Mouse (Mus musculus) megakaryocyte, embryonic 14.5 days (primary cell): ENCODE results near the gene Pdhb.

ENCODE experiments used
- FLI1 ChIP-seq: IDR thresholded peaks from 2 replicates; pipeline ENCODE4 v1.6.1; 2012; ENCODE audit warnings: low read length, inconsistent platforms, mixed read lengths
- GATA1 ChIP-seq: IDR thresholded peaks from 3 replicates; pipeline ENCODE4 v1.6.1; 2012; ENCODE audit warnings: mixed read lengths, low read length, inconsistent platforms, borderline replicate concordance

GRCm38 (mm10) chr14:8213803-8214224 lies 41.0 kb upstream of the Pdhb start, which contains the start of gene Kctd6:
- TF ChIP-seq GATA1 = no peak
- TF ChIP-seq FLI1 = no peak
